Mouse (Mus musculus) hematopoietic stem cell, adult 5-6 weeks (primary cell): ENCODE measurements at regions not wholly inside any gene's neighbourhood (a gene's known extent, or its start where the extent isn't known, plus 50 kb on each side); places are given as distances from the start of the nearest gene placed in this dataset.
A peak's percentile ranks its signal among the peaks of the same experiment; 100 is the strongest.

Experiments
- ATAC-seq, 2 experiments: fragments of 125-278 bp in 1 of 2; replicated peaks in 1 of 2; 2 replicates each; pipeline ENCODE4 v1.8.0; 2016 to 2017; ENCODE audit warnings: inconsistent platforms in 2 of 2, mild to moderate bottlenecking in 2 of 2, moderate number of reproducible peaks in 2 of 2, low read depth in 1 of 2, moderate TSS enrichment in 1 of 2; ENCODE audit not compliant: low FRiP score in 2 of 2, poor library complexity in 2 of 2, severe bottlenecking in 2 of 2, insufficient read depth in 1 of 2, low TSS enrichment in 1 of 2

GRCm38 (mm10) chr2:21048996-21049395, 80.3 kb upstream of the Arhgap21 start:
- no peak for ATAC-seq

- no peak for ATAC-seq
Measured at GRCm38 (mm10) chr2:21048226-21048625, 79.5 kb upstream of the Arhgap21 start.

DNA sequence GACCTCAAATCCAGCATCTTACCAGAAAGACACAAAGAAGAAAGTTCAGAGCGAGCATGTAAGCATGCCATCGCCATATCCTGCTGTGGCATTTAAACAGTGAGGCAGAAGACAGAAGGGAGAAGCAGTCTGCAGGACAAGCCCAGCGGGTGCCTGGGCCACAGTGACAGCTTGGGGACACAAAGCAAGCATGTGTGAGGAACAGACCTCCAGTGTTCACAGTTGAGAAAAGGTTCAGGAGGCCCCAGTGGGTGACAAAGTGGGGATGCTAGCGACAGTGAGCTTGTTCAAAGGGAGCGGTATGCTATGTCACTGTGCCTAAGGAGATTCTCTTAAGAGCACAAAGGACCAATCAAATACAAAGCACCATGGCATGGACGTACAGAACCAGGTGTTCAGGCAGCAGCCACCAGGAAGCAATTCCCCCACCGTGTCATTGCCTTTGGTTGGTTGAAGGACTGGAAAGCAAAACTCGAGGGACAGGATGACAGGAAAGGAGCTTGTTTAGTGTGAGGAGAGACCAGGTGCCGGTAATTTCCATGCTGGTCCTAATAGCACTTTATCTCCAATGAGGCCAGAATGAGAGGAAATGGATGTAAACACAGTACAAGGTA, 77.9 kb upstream of the Arhgap21 start:
- ATAC-seq: no peak

DNA sequence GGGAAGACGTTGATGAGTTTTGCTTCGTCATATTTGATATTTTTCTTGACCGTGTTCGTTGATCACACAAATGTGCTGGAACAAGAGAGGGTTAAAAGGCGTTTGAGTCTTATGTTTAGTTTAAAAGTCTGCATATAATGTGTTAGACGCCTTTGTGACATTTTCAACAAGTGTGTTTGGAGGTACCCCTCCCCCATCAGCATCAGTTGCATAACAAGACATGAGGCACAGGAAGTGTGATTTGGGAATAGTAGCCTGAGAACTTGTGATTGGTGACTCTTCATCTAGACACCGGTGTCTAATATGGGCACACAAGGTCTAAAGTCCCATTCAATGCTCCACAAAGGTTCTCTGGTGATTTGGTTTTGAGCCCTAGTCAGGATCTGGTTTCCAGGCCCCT, 76.1 kb upstream of the Arhgap21 start:
- no peak for ATAC-seq

DNA sequence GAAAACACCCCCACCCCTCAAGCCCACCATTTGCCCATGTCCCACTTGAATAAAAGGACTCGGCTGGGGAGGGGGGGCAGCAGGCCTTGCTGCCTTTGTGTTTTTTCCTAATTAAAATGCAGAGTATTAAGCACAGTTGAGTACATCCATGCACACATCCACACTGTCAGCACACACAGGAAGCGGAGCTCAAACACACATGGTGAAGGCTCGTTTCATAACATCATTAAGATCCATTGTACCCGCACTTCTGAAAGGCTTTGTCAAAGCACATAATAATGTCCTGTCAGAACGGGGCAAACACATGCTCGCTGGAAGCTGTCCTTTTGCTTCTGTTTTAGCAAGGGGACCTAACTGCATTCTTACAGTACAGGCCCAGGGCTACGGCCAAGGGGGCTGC, 75.3 kb upstream of the Arhgap21 start:
- ATAC-seq: no peak

GRCm38 (mm10) chr2:21043302-21043701, 74.6 kb upstream of the Arhgap21 start:
- ATAC-seq: no peak

- no peak for ATAC-seq
Measured at GRCm38 (mm10) chr2:21037607-21038006, 68.9 kb upstream of the Arhgap21 start.

DNA sequence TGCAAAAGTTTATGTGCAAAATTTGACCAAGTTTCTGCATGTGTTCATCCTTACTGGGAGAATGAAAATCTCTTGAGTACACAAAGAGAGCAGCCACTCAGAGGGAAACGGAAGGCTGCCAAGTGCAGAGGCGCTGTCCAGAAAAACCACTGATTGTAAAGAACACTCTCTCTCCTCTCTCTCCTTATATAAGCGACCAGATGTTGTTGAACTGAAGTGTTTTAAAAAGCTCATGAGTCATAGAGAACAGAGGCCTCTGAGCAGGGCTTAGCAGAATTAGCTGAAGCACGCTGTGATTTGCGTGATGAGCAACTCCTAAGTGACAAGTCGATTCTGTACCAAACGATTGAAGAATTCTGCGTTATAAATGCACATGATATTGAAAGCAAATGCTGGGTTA, 68.5 kb upstream of the Arhgap21 start:
- peak; percentile 51 to 80; a peak in 3 of 4 replicates for ATAC-seq

DNA sequence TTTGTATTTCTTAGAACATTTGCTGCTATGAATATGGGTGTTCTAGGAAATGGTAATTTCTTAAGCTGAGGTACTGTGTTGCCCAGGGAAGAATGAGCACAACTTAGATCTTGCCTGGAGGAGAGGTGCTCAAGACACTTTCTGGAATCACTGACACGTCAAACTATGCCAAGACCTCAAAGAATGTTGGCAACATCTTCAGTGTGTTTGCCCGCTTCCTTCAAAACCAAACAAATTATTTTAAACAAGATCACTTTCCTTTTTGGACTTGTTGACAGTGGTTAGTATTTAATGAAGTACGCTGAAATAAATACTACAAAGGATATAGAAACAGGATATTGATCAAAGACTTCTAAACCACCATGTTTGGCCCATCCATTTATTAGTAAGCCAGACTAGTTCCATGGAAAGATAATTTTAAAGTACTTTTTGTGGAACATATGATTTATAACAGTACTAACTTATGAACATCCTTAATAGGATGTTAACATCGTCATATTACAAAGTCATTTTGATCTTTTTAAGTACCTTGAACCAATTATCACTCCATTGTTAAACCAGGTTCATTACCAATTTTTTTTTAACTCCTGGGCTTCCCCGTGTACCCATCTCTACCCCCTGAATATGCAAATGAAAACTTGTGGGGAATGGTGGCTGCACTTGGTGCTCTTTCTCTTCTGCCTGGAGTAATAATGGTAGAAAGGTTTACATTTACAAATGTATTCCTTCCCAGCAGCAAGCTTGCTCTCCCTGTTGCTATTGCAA, 67.4 kb upstream of the Arhgap21 start:
- ATAC-seq: no peak

DNA sequence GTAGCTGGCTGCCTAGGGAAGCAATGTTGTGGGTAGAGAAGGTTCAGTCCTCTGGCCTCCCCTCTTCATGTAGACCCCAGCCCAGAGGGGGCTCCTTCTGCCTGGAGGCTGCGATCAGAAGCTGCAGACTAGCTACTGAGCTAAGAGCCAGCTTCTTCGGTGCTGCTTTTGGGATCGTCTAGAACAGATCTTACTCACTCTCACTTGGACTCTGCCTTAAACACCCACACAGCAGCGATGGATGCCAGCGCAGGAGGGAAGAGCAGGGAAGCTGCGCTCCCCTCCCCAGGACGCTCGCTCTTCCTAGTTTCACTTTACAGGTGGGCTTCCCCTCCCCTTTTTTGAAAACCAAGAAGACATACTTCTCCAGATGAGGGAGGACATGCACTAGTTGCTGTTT, 66.0 kb upstream of the Arhgap21 start:
- no peak; a peak in 1 of 4 replicates for ATAC-seq

DNA sequence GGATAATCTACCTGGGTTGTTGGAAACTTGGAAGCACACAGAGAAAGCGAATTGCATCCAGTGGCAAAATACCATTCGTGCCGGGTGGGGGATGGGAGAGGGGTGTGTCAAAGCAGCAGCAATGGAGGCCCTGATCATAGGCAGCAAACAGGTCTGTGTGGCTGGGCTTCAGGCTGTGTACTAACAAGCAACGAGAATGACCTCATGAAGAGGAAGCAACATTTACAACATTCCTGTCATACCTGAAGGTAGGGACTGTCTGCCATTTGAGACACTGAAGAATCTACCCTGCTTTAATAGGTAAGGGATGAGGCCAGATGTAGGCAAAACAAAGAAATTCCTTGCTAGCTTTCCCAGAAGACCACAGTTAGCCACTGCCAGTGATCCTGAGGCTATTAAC, 62.0 kb upstream of the Arhgap21 start:
- no peak for ATAC-seq

- ATAC-seq: no peak
Measured at GRCm38 (mm10) chr2:21029391-21030010, 60.8 kb upstream of the Arhgap21 start.

- ATAC-seq: no peak
Measured at GRCm38 (mm10) chr2:21028605-21029004, 59.9 kb upstream of the Arhgap21 start.

DNA sequence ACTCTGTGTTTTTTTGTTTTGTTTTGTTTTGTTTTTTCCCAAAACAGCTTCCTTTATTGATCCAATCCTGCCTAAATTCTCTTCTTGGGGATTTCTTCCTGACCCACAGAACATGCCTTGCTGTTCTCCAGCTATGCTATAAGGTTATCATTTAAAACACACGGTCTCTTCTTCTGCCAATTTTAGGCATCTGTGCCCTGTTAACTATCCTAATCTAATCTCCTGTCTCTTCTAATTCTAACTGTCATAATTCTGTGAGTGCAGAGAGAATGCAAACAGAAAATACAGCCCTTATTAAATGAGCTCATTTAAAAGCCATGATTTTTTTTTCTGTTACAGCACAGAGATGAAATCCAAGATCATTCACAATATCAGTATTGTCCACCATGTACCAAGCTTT, 49.9 kb upstream of the Arhgap21 start:
- no peak for ATAC-seq
